In the genomic region with DNA sequence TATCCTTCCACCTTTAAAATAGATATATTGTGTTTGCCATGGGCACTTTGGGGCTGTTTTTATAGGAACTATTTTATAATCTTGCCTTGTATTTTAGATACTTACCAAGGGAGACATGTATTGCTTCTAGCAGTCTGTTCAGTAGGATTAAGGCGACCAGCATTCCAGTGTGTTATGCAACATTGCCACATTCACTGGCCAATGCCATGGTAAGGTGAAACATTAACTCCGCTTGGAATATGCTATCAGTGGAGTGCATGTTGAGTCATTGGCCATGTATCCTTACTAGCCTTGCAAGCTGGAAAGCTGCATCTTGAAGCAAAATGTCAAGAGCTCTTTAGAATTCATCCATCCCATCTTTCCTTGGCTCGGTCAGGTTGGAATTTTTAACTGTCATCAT, we compare ENCODE assay signal across 14 mouse cellular contexts. TPM values are rescaled to one million over a fixed set of nuclear protein-coding genes. Genes with fewer than 3 reads are reported as not detected.
DNase-seq lines count a peak whose midpoint lies in the region; TF ChIP-seq lines count a peak whose summit lies in the region.
"Had no signal": no experiment of that assay in that cellular context is flagged by ENCODE, and none has a peak within 500 bp of the region (broad histone marks: within the 10 kb centered on the region; RNA-seq: fewer than 3 reads in every experiment).

No protein-coding gene starts in this region.

- peak; percentile 17 to 51 for DNase-seq in lung, adult 18-20 months
- DNase-seq in lung, postnatal 10 days: no peak
- DNase-seq in kidney, adult 2 months: peak; percentile 92
- DNase-seq in kidney, postnatal 10 days: peak; percentile 41
- DNase-seq in yolk sac, embryonic 10.5 days (ENCODE audit: low spot score): peak; percentile 53
- no peak for DNase-seq in Muller cell, postnatal 12 days (ENCODE audit: inconsistent ontology term)
- no peak for DNase-seq in heart, adult 18-20 months
- DNase-seq: cerebellum, postnatal 14 days; gastrocnemius, postnatal 36 days; thymus, adult 2 months had no signal

- no peaks in the 10 kb centered on the region for H3K36me3 ChIP-seq in kidney, adult 2 months (ENCODE audit: control insufficient read depth, insufficient read depth, low read length)
- H3K36me3 ChIP-seq: forebrain, embryonic 12.5 days; heart, embryonic 12.5 days; midbrain, embryonic 10.5 days; stomach, embryonic 15.5 days had no signal

- no peaks in the 10 kb centered on the region for H3K27me3 ChIP-seq in kidney, adult 2 months (replicated peaks; ENCODE audit: control insufficient read depth, insufficient read depth, low read length)
- H3K27me3 ChIP-seq: forebrain, embryonic 12.5 days; stomach, embryonic 15.5 days had no signal

- TF ChIP-seq POLR2A in kidney, adult 2 months (IDR thresholded peaks at IDR 0.05; ENCODE audit: low read depth, low read length): no peak

- no peak overlapping the region for H3K4me3 ChIP-seq in kidney, adult 2 months (ENCODE audit: insufficient read depth, low read depth, low read length)
- H3K4me3 ChIP-seq: forebrain, embryonic 12.5 days; heart, embryonic 12.5 days; midbrain, embryonic 10.5 days; stomach, embryonic 15.5 days had no signal

- no peak for TF ChIP-seq CTCF in kidney, adult 2 months (conservative IDR thresholded peaks at IDR 0.05; ENCODE audit: insufficient read depth, insufficient read length, low read depth, low read length)

- peak overlapping the region; percentile 88 for H3K27ac ChIP-seq in kidney, adult 2 months (ENCODE audit: insufficient read depth, low read depth, low read length)
- H3K27ac ChIP-seq: forebrain, embryonic 12.5 days; midbrain, embryonic 10.5 days; stomach, embryonic 15.5 days had no signal

- WGBS in kidney, adult 2 months: 39% methylated on average over 3 of the region's 3 CpGs

- H3K4me1 ChIP-seq in kidney, adult 2 months (ENCODE audit: control insufficient read depth, insufficient read depth, low read length): peaks cover 37% of the 10 kb centered on the region
- H3K4me1 ChIP-seq: heart, embryonic 12.5 days; stomach, embryonic 15.5 days had no signal

RNA-seq across cellular contexts. Expression of a gene that starts 43.6 kb away (rescaled TPM):
- polyA plus RNA-seq in kidney, adult 2 months (2012; rRNA removed): 6.6 and 8.9 TPM in 2 replicates
- total RNA-seq in heart, adult 18-20 months (2021): 1 to 10 TPM; 4.8 TPM

Comparison
In these comparisons a context has a peak if more than half of its experiments do, and no peak if none do; other contexts are left out.
1. DNase-seq: peak in lung, adult 18-20 months (2 of 2), kidney, adult 2 months (single experiment), kidney, postnatal 10 days (single experiment) and yolk sac, embryonic 10.5 days (single experiment); none in lung, postnatal 10 days (single experiment), Muller cell, postnatal 12 days (single experiment) and heart, adult 18-20 months (0 of 2).